Mouse (Mus musculus) liver, adult 2 months (tissue): ENCODE measurements around the gene Ubr4.

ENCODE experiments used
- CTCF ChIP-seq: fragments of 200-500 bp; IDR thresholded peaks from 2 replicates; pipeline ENCODE4 v1.5.1; 2011; ENCODE audit warnings: low read depth, low read length, control low read depth
- POLR2A ChIP-seq: fragments of 200-500 bp; IDR thresholded peaks from 2 replicates; pipeline ENCODE4 v1.6.1; 2011; ENCODE audit warnings: low read length, control low read depth; ENCODE audit not compliant: insufficient read depth; ENCODE audit errors: extremely low read depth

DNA sequence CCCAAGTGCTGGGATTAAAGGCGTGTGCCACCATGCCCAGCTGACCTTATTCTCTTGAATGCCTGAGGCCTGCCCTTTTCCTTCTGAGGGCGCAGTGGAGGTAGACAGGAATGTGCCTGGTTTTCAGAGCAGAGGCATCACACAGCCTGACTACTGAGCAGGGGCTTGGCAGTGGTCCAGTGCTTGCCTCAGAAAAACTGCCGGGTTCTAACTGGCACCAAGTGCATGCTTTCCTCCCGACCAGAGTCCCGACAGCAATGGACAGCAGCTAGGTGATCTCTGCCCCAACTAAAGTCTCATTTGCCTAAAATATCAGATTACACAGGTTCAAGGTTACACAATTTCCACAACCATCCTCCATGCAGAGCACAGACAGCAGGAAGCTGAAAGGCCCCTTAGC lies 8.7 kb upstream of the Ubr4 start:
- TF ChIP-seq POLR2A, result no peak
- TF ChIP-seq CTCF, result no peak
